Mouse (Mus musculus): ENCODE data around the gene Gm10961.

DNA sequence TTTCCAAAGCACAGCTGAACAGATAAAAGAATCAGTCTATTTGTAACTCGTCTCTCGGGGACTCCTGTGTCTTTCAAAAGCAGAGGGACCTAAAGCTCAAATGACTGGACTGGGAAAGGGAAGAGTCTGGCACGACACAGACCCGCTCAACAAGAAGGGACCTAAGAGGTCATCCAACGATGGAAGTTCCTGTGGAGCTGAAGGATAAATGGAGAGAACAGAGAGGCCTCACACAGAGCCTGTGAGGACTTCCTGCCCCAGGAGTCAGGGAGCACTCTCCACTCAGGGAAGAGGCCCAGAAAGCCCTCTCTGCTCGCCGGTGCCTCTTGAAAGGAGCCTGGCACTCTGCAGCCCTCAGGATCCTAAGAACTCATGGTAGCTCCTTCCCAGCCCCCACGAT is 4.7 kb downstream of the Gm10961 start:
- TF ChIP-seq ZC3H11A (IDR thresholded peaks at IDR 0.05; ENCODE audit: borderline replicate concordance, low read depth, low read length) (no peak), ZNF384 (IDR thresholded peaks at IDR 0.05; ENCODE audit: low read depth, low read length) (no peak), CHD2 (IDR thresholded peaks at IDR 0.05; ENCODE audit: low read depth, low read length) (no peak), MAFK (IDR thresholded peaks at IDR 0.05; ENCODE audit: insufficient read depth, low read depth, low read length) (no peak)

Data from ES-E14 (cell line).